Comparison of ENCODE assay signal across 14 mouse cellular contexts in the genomic region with DNA sequence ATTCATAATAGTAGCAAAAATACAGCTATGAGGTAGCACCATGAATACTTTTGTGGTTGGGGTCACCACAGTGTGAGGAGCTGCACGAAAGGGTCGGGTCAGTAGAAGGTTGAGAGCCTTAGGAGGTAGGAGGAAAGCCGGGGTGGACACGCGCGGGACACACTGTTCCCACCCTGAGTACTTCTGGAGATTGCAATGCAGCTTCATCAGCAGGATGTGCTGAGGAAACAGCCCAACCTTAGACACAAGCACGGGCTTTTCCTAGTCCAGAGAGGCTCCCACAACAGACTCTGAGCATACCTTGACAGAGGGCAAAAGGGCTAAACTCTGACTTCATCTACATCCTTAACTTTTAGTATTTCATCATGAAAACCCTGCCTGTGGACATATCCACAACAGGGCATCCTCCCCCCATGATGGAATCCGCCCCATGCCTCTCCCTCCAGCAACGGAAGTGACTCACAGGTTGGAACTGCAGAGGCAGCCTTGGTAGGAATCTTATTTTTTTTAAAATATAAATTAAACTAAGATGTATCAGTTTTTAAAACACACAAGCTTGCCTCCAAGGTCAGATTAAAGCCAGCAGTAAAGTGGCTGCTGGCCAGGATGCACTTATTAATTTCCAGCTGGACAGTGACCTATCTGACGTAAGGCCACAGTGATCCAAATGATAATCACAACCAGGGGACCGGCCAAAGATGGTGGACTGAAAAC.
DNase-seq lines count a peak whose midpoint lies in the region; ATAC-seq and TF ChIP-seq lines count a peak whose summit lies in the region.
"Had no signal": no experiment of that assay in that cellular context is flagged by ENCODE, and none has a peak within 500 bp of the region (broad histone marks: within the 10 kb centered on the region; RNA-seq: fewer than 3 reads in every experiment).

No protein-coding gene starts in this region.

- H3K4me3 ChIP-seq in heart, adult 2 months, result no peak overlapping the region
- H3K4me3 ChIP-seq in heart, embryonic 11.5 days (ENCODE audit: low read depth, low read length), result no peak overlapping the region
- H3K4me3 ChIP-seq: embryonic facial prominence, embryonic 13.5 days; hindbrain, embryonic 15.5 days; liver, embryonic 13.5 days had no signal

- no peaks in the 10 kb centered on the region for H3K36me3 ChIP-seq in heart, adult 2 months (ENCODE audit: control insufficient read depth, insufficient read depth, low read length)
- H3K36me3 ChIP-seq in heart, embryonic 11.5 days (ENCODE audit: control insufficient read depth, insufficient read depth, low read length), result peaks cover 23% of the 10 kb centered on the region

- intact Hi-C loops in heart, adult 2 months (cut with DNase I), result loop anchor here (2.0 kb wide), 1 partner anchor 69 kb away; no protein-coding TSS in a partner anchor
- intact Hi-C loops in heart, postnatal 25 days (cut with DNase I), result loop anchor here (1.0 kb wide), 1 partner anchor 70 kb away; no protein-coding TSS in a partner anchor

- no peak overlapping the region for H3K4me2 ChIP-seq in heart, embryonic 11.5 days
- H3K4me2 ChIP-seq: embryonic facial prominence, embryonic 13.5 days; hindbrain, embryonic 15.5 days; liver, embryonic 13.5 days; midbrain, embryonic 11.5 days had no signal

- TF ChIP-seq EP300 in heart, adult 2 months (IDR thresholded peaks at IDR 0.05; ENCODE audit: insufficient read depth, low read depth, low read length), result no peak

- no peaks in the 10 kb centered on the region for H3K9me3 ChIP-seq in heart, embryonic 11.5 days (replicated peaks; ENCODE audit: control insufficient read depth, low read length)
- H3K9me3 ChIP-seq: embryonic facial prominence, embryonic 13.5 days; hindbrain, embryonic 15.5 days; liver, embryonic 13.5 days had no signal

- no peak for TF ChIP-seq CTCF in heart, adult 2 months (IDR thresholded peaks at IDR 0.05)

- no peaks in the 10 kb centered on the region for H3K79me2 ChIP-seq in heart, adult 2 months (replicated peaks; ENCODE audit: control insufficient read depth, insufficient read depth, low read length)

- no peak for ATAC-seq in heart, embryonic 11.5 days (replicated peaks; ENCODE audit: insufficient number of reproducible peaks, low FRiP score, low TSS enrichment)
- ATAC-seq: CD4-positive, CD25-positive, alpha-beta regulatory T cell, adult 4 months had no signal

- H3K27ac ChIP-seq in heart, adult 2 months, result peak overlapping the region; percentile 32
- no peak overlapping the region for H3K27ac ChIP-seq in heart, embryonic 11.5 days (ENCODE audit: low read depth, low read length)
- H3K27ac ChIP-seq: embryonic facial prominence, embryonic 13.5 days; hindbrain, embryonic 15.5 days; liver, embryonic 13.5 days had no signal

- no peaks in the 10 kb centered on the region for H3K27me3 ChIP-seq in heart, adult 2 months (ENCODE audit: control insufficient read depth, insufficient read depth, low read length)
- no peaks in the 10 kb centered on the region for H3K27me3 ChIP-seq in heart, embryonic 11.5 days (ENCODE audit: control insufficient read depth, insufficient read depth, low read length)
- H3K27me3 ChIP-seq: embryonic facial prominence, embryonic 13.5 days; hindbrain, embryonic 15.5 days; liver, embryonic 13.5 days had no signal

- 57% methylated on average over 11 of the region's 11 CpGs for WGBS in heart, adult 2 months
- WGBS in heart, embryonic 11.5 days (ENCODE audit: insufficient replicate concordance), result 89% methylated on average over 11 of the region's 11 CpGs

- H3K9ac ChIP-seq in heart, adult 2 months (ENCODE audit: low read depth, low read length), result no peak overlapping the region
- H3K9ac ChIP-seq in heart, embryonic 11.5 days (ENCODE audit: low read depth, low read length), result no peak overlapping the region
- H3K9ac ChIP-seq: embryonic facial prominence, embryonic 13.5 days; hindbrain, embryonic 15.5 days; liver, embryonic 13.5 days had no signal

- DNase-seq in heart, adult 2 months, result peak in 1 of 2 experiments; percentile 38
- DNase-seq in 3T3-L1 (ENCODE audit: low read depth, low spot score), result peak; percentile 93
- DNase-seq in adrenal gland, adult 2 months, result peak; percentile 66
- DNase-seq in heart, postnatal 25 days (ENCODE audit: low spot score), result peak; percentile 26
- DNase-seq in left cerebral cortex, adult 11 months (ENCODE audit: low spot score), result no peak
- no peak for DNase-seq in cerebellum, postnatal 14 days
- DNase-seq: liver, embryonic 13.5 days; lung, postnatal 14 days; thymus, postnatal 36 days had no signal

- H3K4me1 ChIP-seq in heart, adult 2 months (ENCODE audit: control insufficient read depth, insufficient read depth, low read length), result 0 out of 2 replicates have a peak, but pooled peaks cover 1% of the 10 kb centered on the region
- no peaks in the 10 kb centered on the region for H3K4me1 ChIP-seq in heart, embryonic 11.5 days (ENCODE audit: control insufficient read depth, insufficient read depth, low read length)
- H3K4me1 ChIP-seq: embryonic facial prominence, embryonic 13.5 days; hindbrain, embryonic 15.5 days; liver, embryonic 13.5 days had no signal

- TF ChIP-seq POLR2A in heart, adult 2 months (IDR thresholded peaks at IDR 0.05; ENCODE audit: insufficient read depth, low read depth, low read length), result no peak

Comparison
In these comparisons a context has a peak if more than half of its experiments do, and no peak if none do; other contexts are left out.
1. DNase-seq: peak in 3T3-L1 (single experiment), adrenal gland, adult 2 months (single experiment) and heart, postnatal 25 days (single experiment); none in left cerebral cortex, adult 11 months (single experiment) and cerebellum, postnatal 14 days (0 of 2).